Mouse (Mus musculus) lung, postnatal 0 days (tissue): ENCODE measurements at regions not wholly inside any gene's neighbourhood (a gene's known extent, or its start where the extent isn't known, plus 50 kb on each side); places are given as distances from the start of the nearest gene placed in this dataset.

Source experiments
- CTCF ChIP-seq: IDR thresholded peaks from 2 replicates; pipeline ENCODE4 v1.5.1; 2016; ENCODE audit warnings: antibody characterized with exemption, mild to moderate bottlenecking
- EP300 ChIP-seq: IDR thresholded peaks from 2 replicates; pipeline ENCODE4 v1.6.1; 2016; ENCODE audit warnings: antibody characterized with exemption, mild to moderate bottlenecking, control low read depth

DNA sequence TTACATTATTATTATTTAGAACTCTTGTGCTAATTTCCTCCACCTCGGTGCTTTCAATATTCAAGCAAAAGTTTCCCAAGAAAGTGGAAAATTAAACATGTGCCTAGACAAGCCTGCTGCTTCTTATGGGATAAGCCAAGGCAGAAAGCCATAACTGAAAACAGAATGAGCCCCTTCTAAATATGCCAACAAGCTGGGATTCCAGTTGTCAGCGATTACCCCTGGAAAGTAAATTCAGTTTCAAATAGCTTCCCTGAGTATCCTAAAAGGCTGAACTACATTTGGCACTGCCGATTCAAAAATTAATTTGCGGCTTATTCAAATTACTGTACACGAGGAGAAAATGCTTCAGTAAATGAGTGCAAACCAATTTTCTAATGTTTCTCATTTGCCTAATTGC, 135.6 kb upstream of the Col8a1 start:
- no peak for TF ChIP-seq CTCF
- no peak for TF ChIP-seq EP300
